Mouse (Mus musculus): Measurements from ENCODE around the gene Wdr89.

- no peak for TF ChIP-seq CTCF (conservative IDR thresholded peaks at IDR 0.05; ENCODE audit: low read length)
- TF ChIP-seq NANOG (IDR thresholded peaks at IDR 0.05; ENCODE audit: borderline replicate concordance, low read length) = no peak
These were observed 19.7 kb upstream of the Wdr89 start for GRCm38 (mm10) chr12:75689003-75689402.

All from E14TG2a.4 (cell line).